Mouse (Mus musculus) embryo, embryonic 11.5 days (tissue): ENCODE data around the gene Zkscan2.

Source experiments
- DNase-seq: peaks from one replicate; pipeline ENCODE4 v3.0.0-alpha.2; 2012; ENCODE audit warnings: low read depth, low spot score

Zkscan2 gene

GRCm38 (mm10) chr7:123500239-123501219 is at the start of gene Zkscan2:
TSS of gene Zkscan2 (minus strand) at chr7:123500449.
- DNase-seq = peak; percentile 89

- DNase-seq = no peak
Measured at GRCm38 (mm10) chr7:123529190-123529589, 28.9 kb upstream of the Zkscan2 start.

- no peak for DNase-seq
Measured at GRCm38 (mm10) chr7:123525761-123526160, 25.5 kb upstream of the Zkscan2 start.

DNA sequence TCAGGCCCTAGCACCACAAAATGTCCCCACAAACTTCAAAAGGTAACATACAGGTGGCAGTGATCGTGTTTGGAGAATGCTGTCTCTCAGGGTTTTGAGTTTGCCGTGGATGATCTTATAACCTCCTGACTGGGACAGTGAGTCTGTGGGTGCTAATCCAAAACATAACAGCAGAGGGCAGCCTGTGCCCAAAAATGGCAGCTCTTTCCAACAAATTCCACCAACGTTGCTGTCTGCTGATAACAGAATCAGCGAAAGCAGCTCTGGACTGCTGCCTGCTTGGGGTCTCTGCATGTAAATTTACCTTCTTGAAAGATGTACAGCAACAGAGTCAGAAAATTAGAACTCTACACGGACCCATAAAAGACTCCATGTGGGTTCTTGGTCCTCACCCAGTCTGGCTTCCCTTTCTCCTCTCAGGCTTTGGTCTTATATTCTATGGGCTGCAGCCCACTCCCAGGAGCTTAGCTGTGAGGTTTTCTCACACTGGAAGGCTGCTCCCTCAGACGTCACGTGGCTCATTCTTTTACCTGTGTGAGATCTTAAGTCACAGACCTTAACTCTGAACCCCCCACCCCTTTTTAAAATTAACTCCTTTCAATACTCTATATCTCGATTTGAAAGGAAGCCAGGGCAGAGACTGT is 24.1 kb upstream of the Zkscan2 start:
- DNase-seq = peak; percentile 57

- no peak for DNase-seq
Measured at GRCm38 (mm10) chr7:123507946-123508345, 7.7 kb upstream of the Zkscan2 start.

GRCm38 (mm10) chr7:123503358-123503757 is 3.1 kb upstream of the Zkscan2 start:
- peak; percentile 35 for DNase-seq

DNA sequence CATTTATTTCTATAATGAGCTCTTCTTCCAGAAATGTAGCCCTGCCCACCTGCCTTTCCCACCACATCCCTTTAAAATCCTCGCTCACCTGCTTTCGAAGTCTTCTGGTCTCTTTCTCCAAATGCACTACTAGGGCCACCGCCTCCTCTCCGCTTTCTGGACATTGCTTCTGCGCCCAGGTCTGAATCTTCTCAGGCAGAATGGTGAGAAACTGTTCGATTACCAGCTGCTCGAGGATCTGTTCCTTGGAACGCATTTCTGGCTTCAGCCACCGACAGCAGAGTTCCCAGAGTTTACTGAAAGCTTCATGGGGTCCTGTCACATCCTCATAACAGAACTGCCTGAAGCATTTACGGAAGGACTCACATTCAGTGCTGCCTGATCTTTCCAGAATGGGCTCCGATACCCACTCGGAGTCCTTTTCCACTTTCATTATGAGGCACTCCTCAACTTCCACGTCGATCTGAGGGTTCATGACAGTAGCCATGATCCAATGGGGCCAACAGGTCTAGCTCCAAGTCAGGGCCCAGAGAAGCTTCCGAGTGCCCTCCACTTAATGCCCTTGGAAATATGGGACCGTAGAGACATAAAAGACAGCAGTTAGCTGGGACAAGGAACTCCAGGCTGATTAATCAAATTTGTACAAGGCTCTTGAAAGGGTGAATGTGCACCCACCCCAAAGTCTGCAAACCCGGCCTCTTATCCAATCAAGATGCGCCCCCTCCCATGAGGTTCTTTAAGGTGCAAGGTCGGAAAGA is 589 bp downstream of the Zkscan2 start:
- DNase-seq = no peak

GRCm38 (mm10) chr7:123487703-123488102 is 12.5 kb downstream of the Zkscan2 start:
- DNase-seq = no peak

GRCm38 (mm10) chr7:123467961-123468360 is 32.3 kb downstream of the Zkscan2 start:
- no peak for DNase-seq

DNA sequence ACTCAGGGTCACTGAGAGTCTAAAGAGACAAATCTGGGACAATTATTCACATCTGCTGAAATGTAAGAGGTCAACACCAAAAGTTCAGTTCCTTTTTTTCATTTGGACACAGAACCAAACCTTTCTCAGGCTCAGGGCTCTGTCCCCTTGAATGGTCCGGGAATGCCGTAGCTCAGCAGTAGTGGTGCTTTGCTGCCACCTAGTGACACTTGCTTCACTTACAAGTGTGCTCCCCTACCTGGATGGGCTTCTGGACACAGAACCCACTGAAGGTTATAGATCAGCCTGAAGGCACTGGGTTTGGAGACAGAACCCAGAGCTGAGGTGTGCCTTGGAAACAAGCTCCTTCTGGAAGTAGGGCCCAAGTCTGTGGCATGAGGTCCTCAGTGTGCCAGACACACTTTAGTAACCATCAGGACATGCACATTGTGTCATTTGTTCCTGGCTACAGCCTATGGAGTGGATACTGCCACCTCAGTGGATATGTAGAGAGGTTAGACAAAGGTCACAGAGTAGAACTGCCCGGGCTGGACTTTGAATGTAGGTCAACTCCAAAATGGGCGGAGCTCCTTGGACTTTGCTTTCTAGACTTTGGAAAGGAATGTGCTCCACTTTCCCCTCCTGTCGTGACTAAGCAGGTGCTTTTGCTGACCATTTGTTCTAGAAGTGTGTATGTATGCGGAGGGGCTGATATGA is 34.4 kb downstream of the Zkscan2 start:
- peak; percentile 76 for DNase-seq

- DNase-seq = no peak
Measured at GRCm38 (mm10) chr7:123463569-123463968, 36.7 kb downstream of the Zkscan2 start.

GRCm38 (mm10) chr7:123462070-123462501 is 38.2 kb downstream of the Zkscan2 start, which contains the start of gene Aqp8:
TSS of gene Aqp8 (plus strand) at chr7:123462291.
- DNase-seq = peak; percentile 30

- no peak for DNase-seq
Measured at GRCm38 (mm10) chr7:123461316-123461715, 38.9 kb downstream of the Zkscan2 start.

GRCm38 (mm10) chr7:123459247-123459646 is 41.0 kb downstream of the Zkscan2 start:
- DNase-seq = no peak

GRCm38 (mm10) chr7:123458309-123458708 is 41.9 kb downstream of the Zkscan2 start:
- DNase-seq = no peak

DNA sequence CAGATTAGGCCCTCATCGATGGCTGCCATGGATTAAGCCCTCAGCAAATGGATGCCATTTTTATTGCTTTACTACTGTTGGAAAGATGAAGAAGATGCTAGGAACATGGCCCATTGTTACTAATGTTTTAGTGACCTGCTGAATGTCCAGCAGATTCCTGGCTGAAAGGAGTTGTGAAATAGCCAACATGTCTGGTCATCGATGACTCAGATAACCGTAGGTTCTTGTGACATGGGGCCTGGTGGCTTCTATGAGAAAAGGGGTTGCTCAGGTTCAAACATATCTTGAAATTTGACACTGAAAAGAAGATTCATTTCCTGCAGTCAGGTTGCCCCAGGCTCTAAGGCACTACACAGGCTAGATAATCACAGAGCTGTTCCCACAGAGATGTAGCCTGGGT is 45.2 kb downstream of the Zkscan2 start:
- no peak for DNase-seq

GRCm38 (mm10) chr7:123453066-123453465 is 47.2 kb downstream of the Zkscan2 start:
- DNase-seq = no peak

DNA sequence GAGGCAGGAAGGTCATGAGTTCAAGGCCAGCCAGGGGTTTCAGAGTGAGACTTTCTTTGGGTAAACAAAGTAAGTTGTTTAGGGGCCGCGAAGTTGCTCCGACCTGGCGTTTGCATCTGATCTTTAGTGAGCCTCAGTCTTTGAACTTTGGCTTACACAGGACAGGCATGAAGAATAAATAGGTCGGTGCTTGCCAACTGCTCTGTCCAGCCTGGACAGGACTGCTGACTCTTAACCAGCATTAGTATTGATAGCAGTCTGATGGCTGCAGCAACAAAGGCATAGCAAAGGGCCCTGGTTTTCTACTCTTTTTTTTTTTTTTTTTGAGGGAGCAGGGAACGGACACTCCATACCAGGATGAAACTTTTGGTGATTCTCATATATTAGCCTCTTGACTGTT is 47.7 kb downstream of the Zkscan2 start:
- DNase-seq = no peak

GRCm38 (mm10) chr7:123450515-123450914 is 49.7 kb downstream of the Zkscan2 start:
- DNase-seq = no peak

GRCm38 (mm10) chr7:123449676-123450075 is 50.6 kb downstream of the Zkscan2 start:
- DNase-seq = no peak

- no peak for DNase-seq
Measured at GRCm38 (mm10) chr7:123448794-123449193, 51.5 kb downstream of the Zkscan2 start.
